6 mouse cellular contexts compared by ENCODE assay signal in the genomic region with DNA sequence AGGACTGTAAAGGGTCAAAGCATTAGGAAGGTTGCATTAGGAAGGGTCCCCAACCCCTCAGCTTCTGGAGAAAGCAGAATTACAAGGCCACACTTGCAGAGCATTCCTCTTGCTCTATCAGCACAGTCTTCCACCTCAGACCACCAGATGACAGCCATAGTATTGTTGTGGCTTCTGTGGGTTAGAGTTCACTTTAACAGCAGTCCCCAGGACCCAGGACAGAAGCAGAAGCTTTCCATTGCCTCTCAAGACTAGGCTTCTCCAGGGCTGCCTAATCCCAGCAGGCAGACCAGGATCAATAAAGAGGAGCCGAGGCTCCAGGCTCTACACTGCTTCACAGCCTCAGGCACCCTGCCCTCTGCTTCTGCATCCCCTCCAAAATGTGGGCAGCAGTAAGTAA. TPM values are rescaled to one million over a fixed set of nuclear protein-coding genes. Genes with fewer than 3 reads are reported as not detected.
DNase-seq lines count a peak whose midpoint lies in the region; ATAC-seq and TF ChIP-seq lines count a peak whose summit lies in the region.
"Not testable (repeated sequence)": the region's sequence is repeated elsewhere in the genome, so short reads cannot be mapped to it uniquely, and the experiment has no call there.

No protein-coding gene starts in this region.

- not testable (repeated sequence) for TF ChIP-seq RAD21 in CH12.LX (IDR thresholded peaks at IDR 0.05; ENCODE audit: low read depth, low read length)

- not testable (repeated sequence) for H3K9me3 ChIP-seq in CH12.LX (replicated peaks; ENCODE audit: low read length); limb, embryonic 11.5 days (ENCODE audit: control insufficient read depth, low read length); midbrain, embryonic 10.5 days (replicated peaks)

- peaks cover 2 to 14% of the 10 kb centered on the region in 2 experiments; a peak in 3 of 4 replicates for H3K4me1 ChIP-seq in CH12.LX (ENCODE audit: control insufficient read depth in 1 of 2, insufficient read depth in 2 of 2)
- H3K4me1 ChIP-seq in limb, embryonic 11.5 days (ENCODE audit: control insufficient read depth, insufficient read depth, low read length); midbrain, embryonic 10.5 days: not testable (repeated sequence)

- dilution Hi-C loops in CH12.LX (cut with MboI; ENCODE audit: extremely low pct_ligation_motif_present, extremely low pct_unique_long_range_greater_than_20kb, low sequenced_read_pairs): not testable (repeated sequence)

- H3K36me3 ChIP-seq in CH12.LX (replicated peaks in 1 of 2; ENCODE audit: control insufficient read depth in 1 of 2, insufficient read depth in 1 of 2, low read length in 1 of 2); limb, embryonic 11.5 days (ENCODE audit: control insufficient read depth, insufficient read depth, low read length); midbrain, embryonic 10.5 days: not testable (repeated sequence)

- WGBS in limb, embryonic 11.5 days: 53% methylated on average over 1 of the region's 1 CpGs
- WGBS in midbrain, embryonic 10.5 days: 64% methylated on average over 1 of the region's 1 CpGs

- not testable (repeated sequence) for H3K27me3 ChIP-seq in CH12.LX (replicated peaks); limb, embryonic 11.5 days (ENCODE audit: control insufficient read depth, insufficient read depth, low read length); midbrain, embryonic 10.5 days (ENCODE audit: low read depth, poor library complexity, severe bottlenecking)

- not testable (repeated sequence) for DNase-seq in CH12.LX (ENCODE audit: extremely low read depth)
- peak; percentile 0 for DNase-seq in embryo, embryonic 11 days
- DNase-seq in heart, adult 11 months: peak; percentile 70
- peak; percentile 11 for DNase-seq in limb, embryonic 11.5 days (ENCODE audit: low spot score)
- DNase-seq in midbrain, embryonic 10.5 days (ENCODE audit: low spot score): peak; percentile 11
- peak; percentile 1 for DNase-seq in thymus, postnatal 0 days (ENCODE audit: low spot score)

- not testable (repeated sequence) for TF ChIP-seq EP300 in CH12.LX (IDR thresholded peaks at IDR 0.05; ENCODE audit: low read length)

- TF ChIP-seq POLR2A in CH12.LX (IDR thresholded peaks at IDR 0.05; ENCODE audit: low read depth, low read length): not testable (repeated sequence)

- peak overlapping the region; percentile 2; the same call in 1 of the 2 replicates for H3K27ac ChIP-seq in CH12.LX (ENCODE audit: insufficient read depth, low read depth)
- H3K27ac ChIP-seq in limb, embryonic 11.5 days (replicated peaks; ENCODE audit: low read depth, low read length); midbrain, embryonic 10.5 days (replicated peaks): not testable (repeated sequence)

- not testable (repeated sequence) for ATAC-seq in limb, embryonic 11.5 days (ENCODE audit: insufficient number of reproducible peaks, low FRiP score, low TSS enrichment, low read depth)

- not testable (repeated sequence) for H3K4me3 ChIP-seq in CH12.LX (replicated peaks in 1 of 3; ENCODE audit: low read depth in 2 of 3, low read length in 2 of 3, poor library complexity in 1 of 3); limb, embryonic 11.5 days (ENCODE audit: low read depth, low read length); midbrain, embryonic 10.5 days

- in situ Hi-C loops in CH12.LX (cut with MboI; ENCODE audit: low pct_ligation_motif_present, low pct_unique_long_range_greater_than_20kb, low sequenced_read_pairs): not testable (repeated sequence)

- not testable (repeated sequence) for H3K79me2 ChIP-seq in CH12.LX (replicated peaks; ENCODE audit: control insufficient read depth, extremely low read depth, insufficient read depth, poor library complexity, severe bottlenecking)

- TF ChIP-seq CTCF in CH12.LX (conservative IDR thresholded peaks at IDR 0.05 in 1 of 2, IDR thresholded peaks at IDR 0.05 in 1 of 2; ENCODE audit: low read depth in 2 of 2, low read length in 2 of 2): not testable (repeated sequence)

- not testable (repeated sequence) for H3K4me2 ChIP-seq in CH12.LX (ENCODE audit: insufficient read depth, low read depth, poor library complexity, severe bottlenecking); limb, embryonic 11.5 days (ENCODE audit: low read depth, severe bottlenecking)

- H3K9ac ChIP-seq in CH12.LX (ENCODE audit: insufficient read depth, low read depth); limb, embryonic 11.5 days (ENCODE audit: low read length): not testable (repeated sequence)

RNA-seq across cellular contexts. Expression of gene Dynlt1b, which starts 25.4 kb away (rescaled TPM):
- 338 and 389 TPM in 2 replicates for total RNA-seq in CH12.LX (2012; rRNA removed)
- 542 and 607 TPM in 2 replicates for total RNA-seq in CH12.LX (2014; rRNA removed)
- 287 and 371 TPM in 2 replicates for polyA plus RNA-seq in CH12.LX (2012; ENCODE audit: insufficient read length, low read depth)
- 502 TPM in 2 replicates for polyA plus RNA-seq in limb, embryonic 11.5 days (2014; fragmentation: Nextera tagmentation; extraction: Ambion mirVana)
- polyA plus RNA-seq in midbrain, embryonic 10.5 days (2016; fragmentation: Nextera tagmentation; extraction: Ambion mirVana): 527 and 611 TPM in 2 replicates
- polyA plus RNA-seq in thymus, postnatal 0 days (2015; fragmentation: Nextera tagmentation; extraction: Ambion mirVana): 921 and 944 TPM in 2 replicates
